Mouse (Mus musculus) megakaryocyte progenitor cell, adult 5-6 weeks (primary cell): ENCODE results near the gene Gm30083. TPM values are rescaled to one million over a fixed set of nuclear protein-coding genes. Genes with fewer than 3 reads are reported as not detected.

Experiments
- ATAC-seq: replicated peaks from 2 replicates; pipeline ENCODE4 v1.8.0; 2016; ENCODE audit warnings: mild to moderate bottlenecking, moderate TSS enrichment, inconsistent platforms; ENCODE audit not compliant: poor library complexity
- total RNA-seq, 2 experiments: library from RNA; stranded (forward) in 1 of 2; stranded (reverse) in 1 of 2; fragments of 157-497, 149-512 nt in 1 of 2; fragments of 200-1000 nt in 1 of 2; gene quantifications; 2 replicates each; pipeline versions ENCODE4 v1.2.3 to v1.2.4; 2015 to 2017

The Gm30083 gene
- total RNA-seq, 2 experiments from 2014 or later, result not detected

DNA sequence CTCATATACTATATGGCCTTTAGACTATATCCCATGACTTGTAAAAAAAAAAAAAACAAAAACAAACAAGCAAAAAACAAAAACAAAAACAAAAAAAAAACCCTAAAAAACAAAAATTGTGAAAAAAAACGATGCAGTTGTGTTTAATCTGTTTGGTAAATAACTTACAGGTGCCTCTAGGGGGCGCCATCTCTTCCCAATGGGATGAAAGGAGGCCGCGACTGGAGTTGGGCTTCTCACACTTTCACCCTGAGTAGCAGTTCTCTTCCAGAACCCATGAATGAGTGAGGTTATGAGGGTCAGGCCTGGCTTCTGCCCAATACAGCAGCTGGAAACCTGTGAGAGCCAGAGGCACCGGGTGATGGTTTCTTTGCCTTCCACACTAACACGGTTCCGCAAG lies 49.3 kb downstream of the Gm30083 start:
- ATAC-seq, result no peak

DNA sequence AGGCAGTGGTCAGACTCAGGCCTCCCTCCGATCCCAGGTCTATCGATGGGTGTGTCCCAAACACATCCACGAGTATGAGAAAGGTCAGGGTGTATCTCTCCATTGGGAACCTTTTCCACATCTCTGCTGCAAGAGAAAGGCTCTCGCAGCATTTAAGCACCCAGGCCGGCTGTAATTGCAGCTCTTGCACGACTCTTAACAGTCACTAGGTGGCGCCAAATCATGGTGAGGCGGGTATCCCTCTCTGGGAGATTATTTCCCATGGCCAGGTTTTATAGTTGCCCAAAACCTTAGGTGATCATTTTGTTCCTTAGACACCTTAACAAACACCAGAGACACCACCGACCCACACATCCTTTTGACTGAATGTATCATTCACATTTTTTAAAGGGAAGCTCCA lies 55.6 kb downstream of the Gm30083 start:
- ATAC-seq, result 0 out of 2 replicates have a peak, but pooled peaks have one; percentile 39

DNA sequence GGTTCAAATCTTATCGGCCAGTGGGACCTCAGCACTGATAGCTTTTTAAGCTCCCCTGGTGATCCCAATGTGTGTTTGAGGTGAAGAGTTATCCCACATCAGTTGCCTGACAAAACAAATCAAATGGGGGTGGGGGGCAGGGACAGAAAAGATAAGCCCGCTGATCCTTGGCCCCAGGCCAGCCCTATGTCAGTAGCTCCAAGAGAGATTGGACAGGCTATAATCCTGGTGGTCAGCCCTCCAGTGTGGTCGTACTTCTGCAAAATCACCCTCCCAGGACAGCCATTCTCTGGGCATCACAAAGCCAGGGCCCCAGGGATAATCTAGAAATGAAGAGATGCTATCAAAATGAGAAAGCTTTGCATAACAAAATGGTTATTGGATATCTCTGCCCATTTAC lies 56.1 kb downstream of the Gm30083 start:
- ATAC-seq, result no peak

DNA sequence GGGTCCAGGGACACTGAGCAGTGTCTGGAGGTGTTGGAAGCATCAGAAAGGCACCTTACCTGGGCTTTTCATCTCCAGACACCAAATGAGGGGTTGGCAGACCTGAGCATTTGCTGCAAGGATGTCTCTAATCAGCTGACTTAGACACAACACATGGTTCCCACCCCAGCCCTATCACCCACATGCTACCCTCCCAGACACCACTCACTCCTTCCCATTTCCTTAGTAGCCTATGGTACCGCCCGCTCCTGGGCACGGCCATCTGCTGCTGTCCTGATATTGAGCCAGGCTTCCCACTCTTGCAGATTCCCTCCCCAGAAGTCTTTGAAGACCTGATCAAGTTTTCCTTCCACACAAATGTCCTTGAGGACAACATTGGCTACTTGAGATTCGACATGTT lies 56.8 kb downstream of the Gm30083 start:
- ATAC-seq, result no peak

DNA sequence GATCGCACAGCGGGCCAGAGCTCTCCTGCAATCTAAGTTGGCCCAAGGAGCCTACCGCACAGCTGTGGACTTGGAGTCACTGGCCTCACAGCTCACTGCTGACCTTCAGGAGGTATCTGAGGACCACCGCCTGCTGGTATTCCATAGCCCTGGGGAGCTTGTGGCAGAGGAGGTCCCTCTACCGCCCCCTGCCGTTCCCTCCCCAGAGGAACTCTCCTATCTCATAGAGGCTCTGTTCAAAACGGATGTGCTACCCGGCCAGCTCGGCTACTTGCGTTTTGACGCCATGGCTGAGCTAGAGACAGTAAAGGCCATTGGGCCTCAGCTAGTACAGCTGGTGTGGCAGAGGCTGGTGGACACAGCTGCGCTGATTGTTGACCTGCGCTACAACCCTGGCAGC lies 58.9 kb downstream of the Gm30083 start:
- ATAC-seq, result no peak

DNA sequence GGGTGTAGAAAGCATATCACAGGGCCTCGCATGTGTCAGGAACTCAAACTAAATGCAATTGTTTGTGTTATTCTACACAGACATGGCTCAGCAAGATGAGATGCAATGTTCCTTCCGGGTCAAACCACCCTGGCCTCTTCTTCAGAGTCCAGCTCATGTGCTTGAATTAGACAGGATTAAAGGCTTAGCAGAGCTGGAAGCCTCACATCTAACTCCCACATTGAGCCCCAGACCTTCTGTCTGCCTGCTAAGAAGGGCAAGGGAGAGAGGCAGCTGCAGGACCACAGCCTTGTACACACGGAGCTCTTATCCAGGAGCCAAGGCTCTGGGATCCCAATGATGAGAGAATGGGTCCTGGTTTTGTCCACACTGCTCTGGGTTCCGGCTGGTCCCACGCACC lies 61.2 kb downstream of the Gm30083 start, which contains the start of gene Rbp3:
Rbp3 (plus strand) TSS at position 243 of the 400 bp plus-strand sequence.
- ATAC-seq, result no peak

DNA sequence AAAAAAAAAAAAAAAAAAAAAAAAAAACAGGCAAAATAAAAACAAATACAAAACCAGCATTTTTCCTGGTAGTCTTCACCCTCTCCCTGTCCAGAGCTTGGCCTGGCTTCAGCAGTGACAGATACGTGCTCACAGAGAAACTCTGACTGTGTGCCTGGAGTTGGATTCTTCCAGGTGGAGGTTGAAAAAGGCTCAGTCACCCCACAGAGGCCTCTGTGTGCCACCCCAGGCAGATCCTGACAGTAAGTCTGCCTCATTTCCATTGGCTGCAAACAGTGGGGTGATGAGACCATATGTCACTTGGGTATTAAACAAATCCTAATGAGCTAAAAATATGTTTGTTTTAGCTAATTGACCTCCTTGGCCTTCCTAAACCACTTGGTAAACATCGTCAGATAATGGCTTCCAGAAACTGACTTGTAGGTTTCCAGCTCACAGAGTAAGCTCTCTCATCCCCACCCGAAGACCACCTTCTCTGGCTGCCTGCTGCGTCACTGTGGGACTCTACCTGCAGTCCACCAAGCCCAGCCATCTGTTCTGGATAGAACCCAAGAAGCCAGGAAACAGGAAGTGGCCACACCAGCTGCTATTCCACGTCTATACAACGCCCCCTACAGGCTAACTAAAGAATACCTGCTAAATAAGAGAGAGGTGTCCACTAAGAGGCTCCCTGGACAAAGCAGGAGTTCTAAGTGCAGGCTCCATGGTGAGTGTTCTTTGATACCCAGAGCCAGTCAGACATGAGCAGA lies 62.6 kb downstream of the Gm30083 start:
- ATAC-seq, result no peak

DNA sequence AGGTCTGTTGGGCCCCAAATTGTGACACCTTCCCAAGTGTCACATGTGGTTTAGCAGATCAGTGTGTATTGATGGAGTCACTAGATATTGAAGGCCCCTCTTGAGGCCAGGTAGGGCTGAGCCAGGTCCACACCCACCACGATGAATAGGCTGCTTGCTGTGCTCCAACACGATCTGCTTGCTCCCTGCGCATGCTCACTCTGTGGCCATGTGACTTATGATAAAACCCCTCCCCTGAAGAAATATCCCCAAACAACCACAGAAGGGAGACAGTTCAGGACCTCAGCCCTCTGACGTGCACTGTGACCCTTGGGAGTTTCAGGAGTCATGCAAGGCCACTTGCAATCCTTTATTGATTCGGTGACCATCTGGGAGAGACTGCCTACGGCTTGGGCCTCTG lies 68.9 kb downstream of the Gm30083 start:
- ATAC-seq, result no peak

DNA sequence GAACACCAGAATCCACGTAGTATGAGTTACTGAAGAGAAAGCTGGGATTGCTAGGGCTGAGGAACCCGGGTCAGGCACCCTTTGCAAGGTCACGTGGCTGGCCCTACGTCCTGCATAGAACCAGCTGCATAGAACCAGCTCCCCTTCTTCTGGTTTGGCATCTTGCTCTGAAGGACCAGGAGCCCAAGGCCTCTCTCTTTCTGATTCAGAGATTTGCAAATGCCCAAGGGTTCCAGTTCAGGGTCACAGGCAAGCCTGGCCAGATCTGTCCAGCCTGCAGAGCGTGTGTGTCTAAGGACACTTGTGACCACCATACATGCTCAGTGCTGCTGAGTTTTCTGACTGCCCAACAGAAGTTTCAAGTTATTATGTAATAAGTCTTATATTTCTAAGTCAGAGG lies 72.8 kb downstream of the Gm30083 start:
- no peak for ATAC-seq

DNA sequence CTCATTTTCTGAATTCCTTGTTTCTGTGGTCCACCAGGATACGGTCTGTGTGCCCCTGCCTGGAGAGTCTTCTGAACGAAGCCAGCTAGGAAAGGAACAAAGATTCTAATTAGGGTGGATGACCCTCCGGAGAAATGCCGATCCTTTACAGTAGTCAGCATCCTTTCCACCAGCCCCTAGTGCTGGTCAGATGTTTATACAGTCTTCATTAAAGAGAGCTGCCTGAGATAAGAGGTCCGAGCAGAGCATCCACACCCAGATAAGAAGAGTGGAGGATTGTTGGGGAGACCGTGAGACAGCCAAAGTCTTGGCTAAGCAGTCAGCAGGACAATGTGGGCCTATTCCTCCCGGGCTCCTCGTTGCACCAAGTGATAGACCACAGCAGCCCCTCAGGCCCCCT lies 74.2 kb downstream of the Gm30083 start, which contains the start of gene Gdf2:
Gdf2 (plus strand) TSS at position 301 of the 400 bp plus-strand sequence.
- no peak for ATAC-seq

DNA sequence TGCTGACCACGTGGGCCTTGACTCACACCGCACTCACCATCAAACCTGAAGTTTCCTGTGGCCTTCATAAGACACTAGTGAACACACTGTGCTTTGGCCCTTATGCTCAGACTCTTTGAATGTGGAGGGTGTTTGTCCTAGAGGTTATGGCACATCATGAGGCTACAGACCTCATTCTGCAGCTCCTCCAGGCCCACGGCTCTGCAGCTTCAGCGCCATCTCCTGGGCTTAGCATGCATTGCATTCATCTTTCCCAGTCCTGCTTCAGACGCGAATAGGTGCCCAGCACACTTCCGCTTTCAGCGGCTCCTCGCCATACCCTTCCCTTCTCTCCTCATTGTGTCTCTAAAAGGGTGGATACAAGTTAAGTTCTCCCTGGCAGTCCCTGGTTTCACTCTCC lies 75.9 kb downstream of the Gm30083 start:
- ATAC-seq, result peak; percentile 83

Other genes starting within 250 kb of the Gm30083 start
- not detected in 2 replicates for gene Gdf10, start 91.6 kb downstream of the Gm30083 start, total RNA-seq (2015)
- not detected in 2 replicates for gene Gdf10, start 91.6 kb downstream of the Gm30083 start, total RNA-seq (2017)
- not detected in 2 replicates for gene Gdf2, start 74.1 kb downstream of the Gm30083 start, total RNA-seq (2015)
- not detected in 2 replicates for gene Gdf2, start 74.1 kb downstream of the Gm30083 start, total RNA-seq (2017)
- gene Rbp3, start 61.2 kb downstream of the Gm30083 start, total RNA-seq (2015), result not detected in 2 replicates
- gene Rbp3, start 61.2 kb downstream of the Gm30083 start, total RNA-seq (2017), result not detected in 2 replicates
- 0.05 TPM in 1 of 2 replicates, not detected in the other for gene Zfp488, start 36.4 kb downstream of the Gm30083 start, total RNA-seq (2015)
- not detected in 2 replicates for gene Zfp488, start 36.4 kb downstream of the Gm30083 start, total RNA-seq (2017)
- not detected in 2 replicates for gene Gm5460, start 1.6 kb upstream of the Gm30083 start, total RNA-seq (2015)
- gene Gm5460, start 1.6 kb upstream of the Gm30083 start, total RNA-seq (2017), result not detected in 2 replicates
- not detected in 2 replicates for gene Antxrl, start 37.5 kb upstream of the Gm30083 start, total RNA-seq (2015)
- not detected in 2 replicates for gene Antxrl, start 37.5 kb upstream of the Gm30083 start, total RNA-seq (2017)
- gene Anxa8, start 70.8 kb upstream of the Gm30083 start, total RNA-seq (2015), result not detected in 2 replicates
- not detected in 2 replicates for gene Anxa8, start 70.8 kb upstream of the Gm30083 start, total RNA-seq (2017)
- gene A630023A22Rik, start 87.6 kb upstream of the Gm30083 start, total RNA-seq (2015), result not detected in 2 replicates
- gene A630023A22Rik, start 87.6 kb upstream of the Gm30083 start, total RNA-seq (2017), result not detected in 2 replicates
- gene Npy4r, start 137.3 kb upstream of the Gm30083 start, total RNA-seq (2015), result not detected in 2 replicates
- not detected in 2 replicates for gene Npy4r, start 137.3 kb upstream of the Gm30083 start, total RNA-seq (2017)
- not detected in 2 replicates for gene Gprin2, start 186.5 kb upstream of the Gm30083 start, total RNA-seq (2015)
- not detected in 2 replicates for gene Gprin2, start 186.5 kb upstream of the Gm30083 start, total RNA-seq (2017)
- not detected in 2 replicates for gene Syt15, start 204.4 kb upstream of the Gm30083 start, total RNA-seq (2015)
- not detected in 2 replicates for gene Syt15, start 204.4 kb upstream of the Gm30083 start, total RNA-seq (2017)